ENCODE assay signal across 8 mouse cellular contexts in genomic region chr3:67463001-67463400, GRCm38 (mm10). TPM values are rescaled to one million over a fixed set of nuclear protein-coding genes. Genes with fewer than 3 reads are reported as not detected.
DNase-seq lines count a peak whose midpoint lies in the region; ATAC-seq lines count a peak whose summit lies in the region.

No protein-coding gene starts in this region.

- WGBS in neural tube, embryonic 11.5 days = 7% methylated on average over 12 of the region's 12 CpGs
- 1% methylated on average over 12 of the region's 12 CpGs for whole genome bisulfite sequencing in intestine, embryonic 15.5 days

- H3K4me3 ChIP-seq in neural tube, embryonic 11.5 days (ENCODE audit: low read depth, low read length) = peak overlapping the region; percentile 54
- peak overlapping the region; percentile 60 for H3K4me3 ChIP-seq in intestine, embryonic 15.5 days (replicated peaks)

- H3K27me3 ChIP-seq in neural tube, embryonic 11.5 days (ENCODE audit: control insufficient read depth, insufficient read depth, low read length) = no peaks in the 10 kb centered on the region
- no peaks in the 10 kb centered on the region for H3K27me3 ChIP-seq in intestine, embryonic 15.5 days (replicated peaks)

- peak overlapping the region; percentile 64 for H3K9ac ChIP-seq in neural tube, embryonic 11.5 days (ENCODE audit: low read length)
- peak overlapping the region; percentile 69 for H3K9ac ChIP-seq in intestine, embryonic 15.5 days

- peak; percentile 15 for DNase-seq in adrenal gland, adult 2 months
- DNase-seq in adrenal gland, postnatal 14 days = no peak
- DNase-seq in neural tube, embryonic 11.5 days (ENCODE audit: low spot score) = no peak
- DNase-seq in neural tube, embryonic 10.5 days (ENCODE audit: extremely low spot score, low spot score) = no peak
- peak; percentile 37 for DNase-seq in naive thymus-derived CD4-positive, alpha-beta T cell, adult 2 months (ENCODE audit: low read depth)
- no peak for DNase-seq in retina, postnatal 1 day
- no peak for DNase-seq in layer of hippocampus, postnatal 14 days (ENCODE audit: low spot score in 2 of 2)

- peak overlapping the region; percentile 36; the same call in 1 of the 2 replicates for H3K27ac ChIP-seq in neural tube, embryonic 11.5 days (ENCODE audit: low read depth, low read length)
- H3K27ac ChIP-seq in intestine, embryonic 15.5 days = peak overlapping the region; percentile 80; the same call in 1 of the 2 replicates

- no peaks in the 10 kb centered on the region for H3K9me3 ChIP-seq in neural tube, embryonic 11.5 days (ENCODE audit: control insufficient read depth, low read length)
- H3K9me3 ChIP-seq in intestine, embryonic 15.5 days = no peaks in the 10 kb centered on the region

- ATAC-seq in neural tube, embryonic 11.5 days (ENCODE audit: insufficient read depth, low FRiP score, low TSS enrichment) = no peak
- ATAC-seq in intestine, embryonic 15.5 days = peak; percentile 42; the same call in 1 of the 2 replicates

- H3K4me1 ChIP-seq in neural tube, embryonic 11.5 days (ENCODE audit: control insufficient read depth, insufficient read depth, low read length) = no peaks in the 10 kb centered on the region; the same call in 1 of the 2 replicates
- H3K4me1 ChIP-seq in intestine, embryonic 15.5 days (replicated peaks) = peaks cover 2% of the 10 kb centered on the region; the same call in 1 of the 2 replicates

- H3K36me3 ChIP-seq in neural tube, embryonic 11.5 days (ENCODE audit: control insufficient read depth, insufficient read depth, low read length) = peaks cover 2% of the 10 kb centered on the region; the same call in 1 of the 2 replicates
- H3K36me3 ChIP-seq in intestine, embryonic 15.5 days = peaks cover 9% of the 10 kb centered on the region; the same call in 1 of the 2 replicates

- H3K4me2 ChIP-seq in neural tube, embryonic 11.5 days (ENCODE audit: low read depth) = peak overlapping the region; percentile 93
- peak overlapping the region; percentile 73 for H3K4me2 ChIP-seq in intestine, embryonic 15.5 days (replicated peaks)

RNA-seq across cellular contexts. Expression of gene Lxn, which starts 0.7 kb away (rescaled TPM):
- 10 to 100 TPM in 1 of 2 experiments, 1 to 10 TPM in 1; 7.3 to 16.3 TPM for total RNA-seq in adrenal gland, adult 2 months (2021)
- 52.1 and 66.8 TPM in 2 replicates for polyA plus RNA-seq in adrenal gland, adult 2 months (2012; rRNA removed)
- total RNA-seq in adrenal gland, postnatal 14 days (2021) = 16.7 and 16.8 TPM in 2 replicates
- polyA plus RNA-seq in neural tube, embryonic 11.5 days (2014; fragmentation: Nextera tagmentation; extraction: Ambion mirVana) = 102 and 106 TPM in 2 replicates
- polyA plus RNA-seq in intestine, embryonic 15.5 days (2015; fragmentation: Nextera tagmentation; extraction: Ambion mirVana) = 86.8 and 92.4 TPM in 2 replicates
- total RNA-seq in layer of hippocampus, postnatal 14 days (2021) = 10 to 100 TPM; 45.2 to 51.7 TPM

RNA-seq across cellular contexts. Expression of gene Gfm1, which starts 33.1 kb away (rescaled TPM):
- total RNA-seq in adrenal gland, adult 2 months (2021) = 100 to 1,000 TPM; 103 to 117 TPM
- 22.6 and 25.9 TPM in 2 replicates for polyA plus RNA-seq in adrenal gland, adult 2 months (2012; rRNA removed)
- 123 and 133 TPM in 2 replicates for total RNA-seq in adrenal gland, postnatal 14 days (2021)
- polyA plus RNA-seq in neural tube, embryonic 11.5 days (2014; fragmentation: Nextera tagmentation; extraction: Ambion mirVana) = 54.5 and 55.8 TPM in 2 replicates
- polyA plus RNA-seq in intestine, embryonic 15.5 days (2015; fragmentation: Nextera tagmentation; extraction: Ambion mirVana) = 54.6 and 59.7 TPM in 2 replicates
- total RNA-seq in layer of hippocampus, postnatal 14 days (2021) = 10 to 100 TPM; 52.8 to 55.3 TPM

RNA-seq across cellular contexts. Expression of gene Rarres1, which starts 52.3 kb away (rescaled TPM):
- total RNA-seq in adrenal gland, adult 2 months (2021) = under 1 TPM; 0.20 to 0.93 TPM
- 2.1 and 5.4 TPM in 2 replicates for polyA plus RNA-seq in adrenal gland, adult 2 months (2012; rRNA removed)
- 1.0 and 1.5 TPM in 2 replicates for total RNA-seq in adrenal gland, postnatal 14 days (2021)
- 0.84 and 1.0 TPM in 2 replicates for polyA plus RNA-seq in neural tube, embryonic 11.5 days (2014; fragmentation: Nextera tagmentation; extraction: Ambion mirVana)
- polyA plus RNA-seq in intestine, embryonic 15.5 days (2015; fragmentation: Nextera tagmentation; extraction: Ambion mirVana) = 0.67 and 0.95 TPM in 2 replicates
- 1 to 10 TPM; 2.0 to 2.1 TPM for total RNA-seq in layer of hippocampus, postnatal 14 days (2021)

Comparison
In these comparisons a context has a peak if more than half of its experiments do, and no peak if none do; other contexts are left out.
1. DNase-seq: peak in adrenal gland, adult 2 months (single experiment) and naive thymus-derived CD4-positive, alpha-beta T cell, adult 2 months (single experiment); none in adrenal gland, postnatal 14 days (single experiment), neural tube, embryonic 11.5 days (single experiment), neural tube, embryonic 10.5 days (single experiment), retina, postnatal 1 day (single experiment) and layer of hippocampus, postnatal 14 days (0 of 2).